Mouse (Mus musculus) spleen, adult 18-20 months (tissue): ENCODE data around the gene Sipa1l2.

Experiments used
- DNase-seq, 2 experiments: peaks; one replicate each; pipeline ENCODE4 v3.0.0; 2022; ENCODE audit warnings: mixed read lengths in 2 of 2

The Sipa1l2 gene

DNA sequence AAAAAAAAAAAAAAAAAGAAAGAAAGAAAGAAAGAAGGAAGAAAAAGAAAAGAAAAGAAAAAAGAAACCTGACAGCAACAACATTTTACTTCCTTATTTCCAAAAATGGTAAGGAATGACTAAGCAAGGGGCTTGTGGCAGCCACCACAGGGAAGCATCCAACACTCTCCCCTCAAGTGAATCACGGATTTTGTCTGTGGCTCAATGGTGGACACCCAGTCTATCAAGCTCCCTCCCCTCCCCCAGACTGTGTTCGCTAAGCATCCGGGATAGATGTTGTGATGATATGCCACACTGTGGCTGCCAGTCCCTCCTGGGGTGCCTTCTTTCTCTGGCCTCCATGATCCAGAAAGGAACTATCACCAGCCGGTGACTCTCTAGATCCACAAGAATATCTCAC is 6.5 kb upstream of the Sipa1l2 start:
- no peak for DNase-seq

GRCm38 (mm10) chr8:125574280-125574679 is 4.7 kb upstream of the Sipa1l2 start:
- DNase-seq, result no peak

GRCm38 (mm10) chr8:125572246-125572645 is 2.6 kb upstream of the Sipa1l2 start:
- no peak for DNase-seq

- DNase-seq, result peak in 1 of 2 experiments; percentile 24
Measured at GRCm38 (mm10) chr8:125570835-125571465, 1.3 kb upstream of the Sipa1l2 start.

GRCm38 (mm10) chr8:125570389-125570788 is 781 bp upstream of the Sipa1l2 start:
- DNase-seq, result no peak

- peak in 1 of 2 experiments; percentile 43 for DNase-seq
Measured at GRCm38 (mm10) chr8:125568851-125569532, 616 bp downstream of the Sipa1l2 start.

DNA sequence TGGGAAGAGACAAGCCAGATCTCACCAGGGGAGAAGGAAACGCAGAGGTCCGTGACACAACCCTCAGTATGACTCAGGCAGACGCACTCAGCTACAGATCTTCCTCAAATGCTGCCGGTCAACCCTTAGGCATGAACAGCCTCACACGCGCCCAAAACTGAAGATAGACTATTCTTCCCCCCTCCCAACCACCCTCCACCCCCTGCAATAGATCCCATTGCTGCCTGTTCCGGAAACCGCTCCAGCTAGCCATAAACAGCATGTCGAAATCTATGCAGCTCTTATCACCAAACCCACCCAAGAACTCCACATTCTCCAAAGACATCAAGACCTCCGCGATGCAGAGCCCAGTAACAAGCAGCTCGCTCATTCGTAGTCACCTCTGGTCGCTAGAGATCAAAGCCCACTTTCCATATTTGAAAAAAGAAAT is 1.2 kb downstream of the Sipa1l2 start:
- peak; percentile 22 to 32 for DNase-seq

- no peak for DNase-seq
Measured at GRCm38 (mm10) chr8:125567569-125567968, 2.0 kb downstream of the Sipa1l2 start.

GRCm38 (mm10) chr8:125562878-125563277 is 6.7 kb downstream of the Sipa1l2 start:
- DNase-seq, result no peak

- DNase-seq, result no peak
Measured at GRCm38 (mm10) chr8:125560825-125561490, 8.7 kb downstream of the Sipa1l2 start.

GRCm38 (mm10) chr8:125559066-125559653 is 10.4 kb downstream of the Sipa1l2 start:
- peak in 1 of 2 experiments; percentile 34 for DNase-seq

- peak; percentile 85 for DNase-seq
Measured at GRCm38 (mm10) chr8:125558109-125559065, 11.2 kb downstream of the Sipa1l2 start.

DNA sequence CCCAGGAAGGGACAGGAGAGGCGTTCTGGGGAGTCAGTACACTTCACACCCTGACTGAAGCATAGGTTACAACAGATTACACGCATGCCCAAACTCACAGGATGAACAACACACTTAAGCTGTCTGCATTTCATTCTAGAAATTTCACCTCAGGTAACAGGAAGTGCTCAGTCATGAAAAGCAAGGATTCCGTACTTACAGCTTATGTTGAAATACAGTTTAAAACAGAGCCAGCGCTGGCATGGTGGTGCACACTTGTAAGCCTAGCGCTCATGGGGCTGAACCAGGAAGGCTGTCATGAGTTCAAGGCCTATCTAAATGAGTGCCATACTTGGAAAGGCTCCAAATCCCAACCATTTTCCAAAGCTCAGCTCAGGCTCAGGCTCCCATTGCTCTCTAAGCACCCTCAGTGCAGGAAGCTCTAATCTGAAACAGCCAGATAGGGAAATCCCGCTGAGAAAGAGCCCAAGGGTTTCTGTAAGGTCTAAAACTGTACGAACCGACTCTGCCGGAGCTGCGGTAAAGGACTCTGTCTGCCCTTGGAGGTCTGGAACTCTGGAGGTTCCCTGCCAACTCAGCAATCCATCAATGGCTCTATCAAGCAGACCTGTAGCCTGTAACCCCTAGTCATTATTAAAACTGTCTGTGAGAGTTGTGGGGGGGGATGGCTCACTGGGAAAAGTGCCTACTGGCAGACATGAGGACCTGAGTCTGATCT is 12.1 kb downstream of the Sipa1l2 start:
- no peak for DNase-seq

- DNase-seq, result no peak
Measured at GRCm38 (mm10) chr8:125556706-125557105, 12.9 kb downstream of the Sipa1l2 start.

- DNase-seq, result no peak
Measured at GRCm38 (mm10) chr8:125550567-125550966, 19.0 kb downstream of the Sipa1l2 start.

DNA sequence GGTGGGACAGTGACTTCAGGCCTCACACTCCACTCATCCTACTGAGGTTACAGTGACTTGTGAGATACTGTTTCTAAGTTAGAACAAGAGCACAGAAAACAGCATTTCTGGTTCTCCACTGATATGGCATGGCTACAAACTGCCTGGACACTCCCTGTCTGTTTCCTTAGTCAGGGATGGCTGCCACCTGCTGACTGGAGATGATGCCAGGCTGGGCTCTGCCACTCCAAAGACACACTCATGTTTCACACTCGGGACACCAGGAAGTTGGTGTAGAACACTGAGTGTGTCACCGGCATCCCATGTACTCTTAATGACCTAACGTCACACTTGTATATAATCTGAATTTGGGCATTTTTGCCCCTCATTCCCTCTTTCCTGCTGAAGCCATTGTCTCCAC is 22.3 kb downstream of the Sipa1l2 start:
- no peak for DNase-seq

DNA sequence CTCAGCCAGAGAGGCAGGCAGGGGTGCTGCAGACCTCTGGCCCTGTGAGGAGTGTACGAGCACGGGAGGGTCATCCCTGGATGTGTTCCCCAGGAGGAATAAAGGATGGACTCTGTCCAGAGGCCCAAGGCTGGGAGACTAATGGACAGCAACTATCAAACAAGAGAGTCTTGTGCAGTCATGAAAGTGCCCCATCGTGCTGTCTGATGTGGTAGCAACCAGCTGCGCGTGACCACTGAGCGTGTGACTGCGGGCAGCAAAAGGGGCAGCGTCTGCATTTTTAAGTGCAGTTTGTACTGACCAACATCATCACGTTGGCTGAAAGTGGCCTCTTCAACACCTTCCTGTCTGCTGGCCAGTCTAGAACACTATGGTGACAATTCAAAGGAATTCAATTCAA is 23.7 kb downstream of the Sipa1l2 start:
- no peak for DNase-seq

- no peak for DNase-seq
Measured at GRCm38 (mm10) chr8:125542893-125543613, 26.6 kb downstream of the Sipa1l2 start.

- no peak for DNase-seq
Measured at GRCm38 (mm10) chr8:125539056-125540013, 30.3 kb downstream of the Sipa1l2 start.

DNA sequence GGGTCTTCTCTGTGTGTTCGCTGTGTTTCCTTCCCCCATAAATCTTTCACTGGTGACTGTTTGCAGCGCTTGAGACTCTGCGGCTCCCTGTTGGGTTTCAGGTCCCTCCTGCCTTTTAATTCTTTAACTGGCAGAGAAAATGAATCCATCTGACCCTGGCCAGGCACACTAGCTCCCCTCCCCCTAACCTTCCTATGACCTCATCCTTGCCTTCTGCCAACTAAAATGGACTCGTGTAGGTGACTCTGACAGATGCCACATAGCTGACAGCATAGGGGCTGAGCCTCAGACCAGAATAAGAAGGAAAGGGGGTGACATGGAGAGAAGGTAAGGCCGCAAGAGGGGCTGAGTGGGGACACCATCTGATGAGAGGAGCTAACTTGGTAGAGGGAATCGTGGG is 31.3 kb downstream of the Sipa1l2 start:
- no peak for DNase-seq
